Mouse (Mus musculus) testis, postnatal 14 days (tissue): ENCODE results near the gene Tbc1d32.
A peak's percentile ranks its signal among the peaks of the same experiment; 100 is the strongest.

Experiments
- DNase-seq: peaks from one replicate; pipeline ENCODE4 v3.0.0; 2021; ENCODE audit warnings: low spot score

The Tbc1d32 gene

GRCm38 (mm10) chr10:56106996-56107334 is 121.5 kb downstream of the Tbc1d32 start:
- DNase-seq: no peak

GRCm38 (mm10) chr10:56106333-56106995 is 122.0 kb downstream of the Tbc1d32 start, which contains the start of gene Msl3l2:
Msl3l2 (plus strand) TSS chr10:56106917.
- peak; percentile 87 for DNase-seq

- no peak for DNase-seq
Observed at GRCm38 (mm10) chr10:56099641-56100310, 128.7 kb downstream of the Tbc1d32 start.

GRCm38 (mm10) chr10:56099126-56099525 is 129.4 kb downstream of the Tbc1d32 start:
- DNase-seq: no peak

- no peak for DNase-seq
Observed at GRCm38 (mm10) chr10:56096757-56097156, 131.7 kb downstream of the Tbc1d32 start.

GRCm38 (mm10) chr10:56094586-56094985 is 133.9 kb downstream of the Tbc1d32 start:
- no peak for DNase-seq

GRCm38 (mm10) chr10:56089714-56090113 is 138.8 kb downstream of the Tbc1d32 start:
- DNase-seq: no peak

- no peak for DNase-seq
Observed at GRCm38 (mm10) chr10:56062746-56063145, 165.7 kb downstream of the Tbc1d32 start.

GRCm38 (mm10) chr10:56061238-56061830 is 167.2 kb downstream of the Tbc1d32 start:
- no peak for DNase-seq

- DNase-seq: no peak
Observed at GRCm38 (mm10) chr10:56058979-56059422, 169.5 kb downstream of the Tbc1d32 start.

GRCm38 (mm10) chr10:56025400-56025799 is 203.1 kb downstream of the Tbc1d32 start:
- DNase-seq: no peak

GRCm38 (mm10) chr10:56024579-56024978 is 203.9 kb downstream of the Tbc1d32 start:
- no peak for DNase-seq

GRCm38 (mm10) chr10:55979898-55980521 is 248.5 kb downstream of the Tbc1d32 start:
- no peak for DNase-seq

- DNase-seq: no peak
Observed at GRCm38 (mm10) chr10:55978001-55978400, 250.5 kb downstream of the Tbc1d32 start.
